In genomic region chr11:63281839-63282238, GRCm38 (mm10) we compare ENCODE assay signal across 22 mouse cellular contexts.
"Had no signal": no experiment of that assay in that cellular context is flagged by ENCODE, and none has a peak within 500 bp of the region (broad histone marks: within the 10 kb centered on the region; RNA-seq: fewer than 3 reads in every experiment).

No protein-coding gene starts in this region.

- H3K27ac ChIP-seq: layer of hippocampus, adult 2 months; limb, embryonic 10.5 days; limb, embryonic 13.5 days; liver, embryonic 12.5 days; liver, embryonic 15.5 days; lung, embryonic 15.5 days; midbrain, embryonic 10.5 days; neural tube, embryonic 12.5 days; neural tube, embryonic 15.5 days; stomach, embryonic 15.5 days had no signal

- H3K4me2 ChIP-seq: limb, embryonic 13.5 days; liver, embryonic 12.5 days; liver, embryonic 15.5 days; lung, embryonic 15.5 days; neural tube, embryonic 12.5 days; neural tube, embryonic 15.5 days; stomach, embryonic 15.5 days had no signal

- H3K4me3 ChIP-seq: layer of hippocampus, adult 2 months; limb, embryonic 10.5 days; limb, embryonic 13.5 days; liver, embryonic 12.5 days; liver, embryonic 15.5 days; lung, embryonic 15.5 days; megakaryocyte, embryonic 14.5 days; midbrain, embryonic 10.5 days; neural tube, embryonic 12.5 days; neural tube, embryonic 15.5 days; stomach, embryonic 15.5 days had no signal

- H3K27me3 ChIP-seq: liver, embryonic 12.5 days; liver, embryonic 15.5 days; lung, embryonic 15.5 days; megakaryocyte, embryonic 14.5 days; neural tube, embryonic 12.5 days; neural tube, embryonic 15.5 days; stomach, embryonic 15.5 days had no signal

- ATAC-seq: intestine, embryonic 16.5 days; liver, embryonic 12.5 days had no signal

- DNase-seq: layer of hippocampus, adult 9-11 months; liver; lung, adult 18-20 months; lung, postnatal 10 days; lung, postnatal 36 days; midbrain, embryonic 14.5 days; right cerebral cortex, adult 18-20 months; right cerebral cortex, postnatal 14 days; spleen, adult 18-20 months; thymus, postnatal 25 days had no signal

- H3K36me3 ChIP-seq: limb, embryonic 10.5 days; limb, embryonic 13.5 days; liver, embryonic 12.5 days; liver, embryonic 15.5 days; lung, embryonic 15.5 days; midbrain, embryonic 10.5 days; neural tube, embryonic 12.5 days; neural tube, embryonic 15.5 days; stomach, embryonic 15.5 days had no signal

- H3K4me1 ChIP-seq: limb, embryonic 10.5 days; limb, embryonic 13.5 days; liver, embryonic 12.5 days; liver, embryonic 15.5 days; lung, embryonic 15.5 days; megakaryocyte, embryonic 14.5 days; midbrain, embryonic 10.5 days; neural tube, embryonic 12.5 days; neural tube, embryonic 15.5 days; stomach, embryonic 15.5 days had no signal

- H3K9me3 ChIP-seq: limb, embryonic 10.5 days; liver, embryonic 12.5 days; liver, embryonic 15.5 days; lung, embryonic 15.5 days; midbrain, embryonic 10.5 days; neural tube, embryonic 12.5 days; neural tube, embryonic 15.5 days; stomach, embryonic 15.5 days had no signal

- H3K9ac ChIP-seq: limb, embryonic 13.5 days; liver, embryonic 12.5 days; liver, embryonic 15.5 days; lung, embryonic 15.5 days; neural tube, embryonic 12.5 days; neural tube, embryonic 15.5 days; stomach, embryonic 15.5 days had no signal
